Mouse (Mus musculus) midbrain, embryonic 12.5 days (tissue): ENCODE data around the gene Sall2. TPM values are rescaled to one million over a fixed set of nuclear protein-coding genes. Genes with fewer than 3 reads are reported as not detected.

Source experiments
- ATAC-seq: fragments of 200-750 bp; cut with Nextera tagmentation; 2 replicates; pipeline ENCODE4 v1.8.0; 2017; ENCODE audit warnings: low read depth, moderate TSS enrichment, moderate library complexity; ENCODE audit not compliant: low FRiP score
- H3K27ac ChIP-seq: fragments of 300-500 bp; sonication (generic); replicated peaks from 2 replicates; pipeline ENCODE4 v1.5.1; 2016; ENCODE audit warnings: mild to moderate bottlenecking
- H3K27me3 ChIP-seq: fragments of 300-500 bp; sonication (generic); 2 replicates; pipeline ENCODE4 v1.6.1; 2016; ENCODE audit warnings: mild to moderate bottlenecking
- H3K36me3 ChIP-seq: fragments of 300-500 bp; sonication (generic); 2 replicates; pipeline ENCODE4 v1.6.1; 2016
- H3K4me1 ChIP-seq: fragments of 300-500 bp; sonication (generic); 2 replicates; pipeline ENCODE4 v1.6.1; 2016
- H3K4me2 ChIP-seq: fragments of 300-500 bp; sonication (generic); replicated peaks from 2 replicates; pipeline ENCODE4 v1.6.1; 2016; ENCODE audit warnings: mild to moderate bottlenecking, moderate library complexity
- H3K4me3 ChIP-seq: fragments of 300-500 bp; sonication (generic); 2 replicates; pipeline ENCODE4 v1.5.1; 2016; ENCODE audit warnings: mild to moderate bottlenecking
- H3K9ac ChIP-seq: fragments of 300-500 bp; sonication (generic); replicated peaks from 2 replicates; pipeline ENCODE4 v1.6.1; 2016; ENCODE audit warnings: mild to moderate bottlenecking, moderate library complexity
- H3K9me3 ChIP-seq: fragments of 300-500 bp; sonication (generic); 2 replicates; pipeline ENCODE4 v1.6.1; 2016; ENCODE audit warnings: mild to moderate bottlenecking
- WGBS: fragments of 180-500 bp; shearing (Covaris S2); methylation state at CpG from one replicate; pipeline ENCODE4 v1.1.7; 2016; 5-methylcytosine and 5-hydroxymethylcytosine counted together
- polyA plus RNA-seq: library from polyadenylated mRNA; unstranded; fragments of >200 nt; fragmentation: Nextera tagmentation; extraction: Ambion mirVana; gene quantifications from 2 replicates; pipeline ENCODE4 v1.2.1, GENCODE M21; 2016

Sall2 gene
- polyA plus RNA-seq, 1 experiment from 2014 or later: 70.3 TPM

DNA sequence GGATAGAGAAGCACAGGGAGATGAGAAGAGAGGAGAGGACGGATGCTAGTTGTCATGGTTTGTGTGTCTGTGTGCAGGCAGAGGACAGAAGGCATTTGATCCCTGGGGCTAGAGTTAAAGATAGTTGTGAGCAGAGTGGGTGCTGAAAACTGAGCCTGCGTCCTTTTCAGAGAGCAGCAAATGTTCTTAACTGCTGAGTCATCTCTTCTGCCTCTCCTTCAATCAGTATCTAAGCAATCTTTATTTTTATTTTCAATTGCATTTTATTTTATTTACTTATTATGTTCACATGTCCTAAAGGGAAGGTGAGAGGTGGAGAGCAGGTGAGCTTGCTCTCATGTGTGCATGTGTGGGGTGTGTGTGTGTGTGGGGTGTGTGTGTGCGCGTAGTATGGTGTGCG lies 44.9 kb downstream of the Sall2 start:
- peaks cover 28% of the 10 kb centered on the region for H3K36me3 ChIP-seq
- no peak overlapping the region for H3K27ac ChIP-seq
- H3K4me1 ChIP-seq: peaks cover 8% of the 10 kb centered on the region
- H3K4me3 ChIP-seq: no peak overlapping the region
- no peaks in the 10 kb centered on the region for H3K27me3 ChIP-seq
- H3K4me2 ChIP-seq: no peak overlapping the region
- H3K9ac ChIP-seq: no peak overlapping the region; the same call in 1 of the 2 replicates
- no peak for ATAC-seq
- H3K9me3 ChIP-seq: no peaks in the 10 kb centered on the region
- WGBS: 97% methylated on average over 5 of the region's 5 CpGs

DNA sequence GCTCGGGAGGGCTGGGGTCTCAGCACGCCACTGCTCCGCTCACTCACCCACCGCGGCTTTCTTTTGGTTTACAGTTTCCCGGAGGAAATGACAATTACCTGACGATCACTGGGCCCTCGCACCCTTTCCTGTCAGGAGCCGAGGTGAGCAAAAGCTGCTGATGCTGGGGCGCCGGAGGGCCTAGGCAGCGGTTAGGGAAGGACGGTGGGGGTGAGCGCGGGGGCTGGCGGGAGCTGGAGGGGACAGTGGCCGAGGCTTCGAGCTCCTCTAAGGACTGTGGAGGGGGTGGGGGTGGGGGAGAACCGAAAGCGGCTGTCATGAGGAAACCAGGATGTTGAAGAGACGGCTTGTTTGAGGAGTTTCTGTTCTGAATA lies 48.8 kb downstream of the Sall2 start:
- peak overlapping the region; percentile 90 for H3K4me3 ChIP-seq
- peaks cover 14% of the 10 kb centered on the region for H3K4me1 ChIP-seq
- H3K9ac ChIP-seq: peak overlapping the region; percentile 89
- peak overlapping the region; percentile 80 for H3K27ac ChIP-seq
- H3K9me3 ChIP-seq: no peaks in the 10 kb centered on the region
- no peaks in the 10 kb centered on the region for H3K27me3 ChIP-seq
- H3K36me3 ChIP-seq: peaks cover 11% of the 10 kb centered on the region; the same call in 1 of the 2 replicates
- peak; percentile 20 for ATAC-seq
- 0% methylated on average over 21 of the region's 21 CpGs for whole genome bisulfite sequencing
- peak overlapping the region; percentile 71 for H3K4me2 ChIP-seq

DNA sequence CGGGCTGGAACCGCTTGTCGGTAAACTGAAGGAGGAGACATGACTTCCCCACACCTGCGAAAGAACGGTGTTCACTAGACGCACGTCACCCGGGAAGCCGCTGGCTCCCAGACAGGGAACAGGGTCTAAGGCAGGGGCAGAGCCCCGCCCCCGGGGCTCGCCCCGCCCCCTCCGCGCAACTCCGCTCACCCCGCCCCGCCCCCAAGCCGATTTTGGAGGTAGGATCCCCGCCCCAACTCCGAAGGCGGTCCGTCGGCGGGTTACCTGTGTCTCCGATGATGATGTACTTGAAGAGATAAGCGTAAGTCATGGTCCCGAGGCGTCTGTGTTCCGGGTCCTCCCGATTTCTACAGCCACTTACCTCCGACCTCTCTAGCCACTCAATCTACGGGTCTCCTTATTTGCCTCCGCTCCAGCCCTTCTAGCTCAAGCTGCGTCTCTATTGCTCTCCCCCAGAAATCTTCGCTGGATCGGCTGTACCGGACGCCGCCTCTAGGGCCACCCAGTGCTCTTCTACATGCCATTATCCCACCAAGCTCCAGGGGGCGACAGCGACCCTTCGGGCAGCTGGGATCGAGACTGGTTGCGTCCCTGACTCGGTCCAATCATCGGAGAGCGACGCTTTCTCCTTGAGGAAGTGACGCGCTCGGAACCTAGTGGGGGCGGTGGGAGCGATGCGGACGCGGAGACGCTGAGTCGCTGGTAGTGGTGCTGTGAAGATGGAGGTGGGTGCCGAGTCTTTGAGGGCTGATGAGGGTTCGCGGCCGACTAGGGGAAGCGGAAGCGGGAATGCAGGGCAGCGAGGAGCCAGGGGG lies 49.4 kb downstream of the Sall2 start, which contains the start of the genes Tox4 and Rab2b:
Gene Tox4, plus strand, starts transcription at position 215 of the 815 bp plus-strand sequence.
Gene Rab2b, minus strand, starts transcription at position 614 of the 815 bp plus-strand sequence.
- WGBS: under 1% methylated on average over 66 of the region's 66 CpGs
- H3K9me3 ChIP-seq: no peaks in the 10 kb centered on the region
- peak; percentile 98 for ATAC-seq
- peak within 1 kb of the TSS; percentile 84 for H3K27ac ChIP-seq
- H3K4me3 ChIP-seq: peak within 1 kb of the TSS; percentile 90
- H3K36me3 ChIP-seq: peaks cover 17% of the 10 kb centered on the region
- H3K4me2 ChIP-seq: peak within 1 kb of the TSS; percentile 71
- H3K27me3 ChIP-seq: no peaks in the 10 kb centered on the region
- peaks cover 14% of the 10 kb centered on the region for H3K4me1 ChIP-seq
- peak within 1 kb of the TSS; percentile 89 for H3K9ac ChIP-seq

DNA sequence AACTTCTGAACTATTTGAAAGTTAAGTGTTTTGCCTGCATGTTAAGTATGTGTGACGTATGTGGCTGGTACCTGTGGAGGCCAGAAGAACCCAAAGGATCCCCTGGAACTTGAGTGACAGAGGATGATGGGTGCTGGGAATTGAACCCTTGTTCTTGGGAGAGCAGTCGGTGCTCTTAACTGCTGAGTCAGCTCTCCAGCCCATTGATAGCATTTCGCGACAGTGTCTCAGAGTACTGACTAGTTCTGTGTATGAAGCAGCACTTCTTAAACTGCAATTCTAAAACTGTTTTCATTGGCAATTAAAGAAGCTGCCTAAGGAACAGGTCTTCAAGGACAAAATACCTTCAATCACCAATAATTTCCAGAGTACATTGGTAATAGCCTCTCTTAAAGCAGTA lies 51.4 kb downstream of the Sall2 start:
- WGBS: 94% methylated on average over 4 of the region's 4 CpGs

DNA sequence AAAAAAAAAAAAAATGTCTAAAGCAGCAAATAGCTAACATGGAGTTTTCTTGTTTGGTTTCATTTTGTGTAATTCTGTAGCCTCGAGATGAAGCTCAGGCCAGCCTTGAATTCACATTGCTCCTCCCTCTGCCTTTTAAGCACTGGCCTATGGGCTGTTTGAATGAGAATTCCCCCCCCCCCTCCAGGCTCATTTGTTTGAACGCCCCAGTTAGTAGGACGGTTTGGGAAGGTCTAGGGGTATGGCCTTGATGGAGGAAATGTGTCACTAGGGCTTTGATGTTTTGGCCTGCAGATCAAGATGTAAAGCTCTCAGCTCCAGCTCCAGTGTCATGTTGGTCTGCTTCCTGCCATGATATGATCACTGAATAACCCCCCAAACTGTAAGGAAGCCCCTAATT lies 55.8 kb downstream of the Sall2 start:
- 63% methylated on average over 3 of the region's 3 CpGs for WGBS
- Histone ChIP-seq H3K4me1 (no peaks in the 10 kb centered on the region), H3K9ac (no peak overlapping the region)

More for the DNA sequence above, 51.4 kb downstream of the Sall2 start:
- H3K4me1 ChIP-seq: peaks cover 14% of the 10 kb centered on the region
- H3K9ac ChIP-seq: no peak overlapping the region
- H3K27me3 ChIP-seq: no peaks in the 10 kb centered on the region
- no peak overlapping the region for H3K4me2 ChIP-seq
- H3K36me3 ChIP-seq: peaks cover 28% of the 10 kb centered on the region
- ATAC-seq: no peak
- no peak overlapping the region for H3K27ac ChIP-seq
- no peak overlapping the region for H3K4me3 ChIP-seq
- H3K9me3 ChIP-seq: no peaks in the 10 kb centered on the region

More for the DNA sequence above, 55.8 kb downstream of the Sall2 start:
- Histone ChIP-seq H3K4me2 (no peak overlapping the region), H3K36me3 (peaks cover 40% of the 10 kb centered on the region), H3K27me3 (no peaks in the 10 kb centered on the region), H3K4me3 (no peak overlapping the region), H3K27ac (no peak overlapping the region), H3K9me3 (no peaks in the 10 kb centered on the region)
- no peak for ATAC-seq

Other genes with a start within 250 kb of the Sall2 start
- 770 and 818 TPM in 2 replicates for gene Hnrnpc, start 224.7 kb downstream of the Sall2 start, polyA plus RNA-seq
- gene Rpgrip1, start 218.1 kb downstream of the Sall2 start, polyA plus RNA-seq: 62.6 and 69.2 TPM in 2 replicates
- 75.2 and 82.9 TPM in 2 replicates for gene Supt16, start 131.3 kb downstream of the Sall2 start, polyA plus RNA-seq
- gene Chd8, start 71.0 kb downstream of the Sall2 start, polyA plus RNA-seq: 62.1 and 62.5 TPM in 2 replicates
- gene Tox4, start 49.6 kb downstream of the Sall2 start, polyA plus RNA-seq: 53.0 and 54.2 TPM in 2 replicates
- gene Rab2b, start 49.2 kb downstream of the Sall2 start, polyA plus RNA-seq: 38.5 and 45.8 TPM in 2 replicates
- gene Mettl3, start 23.6 kb downstream of the Sall2 start, polyA plus RNA-seq: 58.8 and 62.1 TPM in 2 replicates
- not detected in 2 replicates for gene Olfr1513, start 27.6 kb upstream of the Sall2 start, polyA plus RNA-seq
- gene Olfr1512, start 50.4 kb upstream of the Sall2 start, polyA plus RNA-seq: not detected in 2 replicates
- 0.15 TPM in 1 of 2 replicates, not detected in the other for gene Olfr1511, start 68.6 kb upstream of the Sall2 start, polyA plus RNA-seq
- not detected in 2 replicates for gene Olfr1510, start 85.6 kb upstream of the Sall2 start, polyA plus RNA-seq
- not detected in 2 replicates for gene Olfr1509, start 114.2 kb upstream of the Sall2 start, polyA plus RNA-seq
- not detected in 2 replicates for gene Olfr1508, start 138.7 kb upstream of the Sall2 start, polyA plus RNA-seq
- not detected in 2 replicates for gene Olfr1507, start 167.0 kb upstream of the Sall2 start, polyA plus RNA-seq